Mouse (Mus musculus) C2C12 (cell line): ENCODE data around the gene Myo7a.

Experiments
- CTCF ChIP-seq: IDR thresholded peaks from one replicate; pipeline ENCODE4 v1.5.1; 2011; ENCODE audit not compliant: control insufficient read depth, insufficient read depth, insufficient read length
- MYOD1 ChIP-seq: IDR thresholded peaks from one replicate; pipeline ENCODE4 v1.6.1; 2011; ENCODE audit warnings: low read depth; ENCODE audit not compliant: control insufficient read depth, insufficient read length
- USF1 ChIP-seq: IDR thresholded peaks from one replicate; pipeline ENCODE4 v1.6.1; 2011; ENCODE audit warnings: low read depth, mild to moderate bottlenecking, control low read depth, moderate library complexity

GRCm38 (mm10) chr7:98145402-98145801, 26.1 kb upstream of the Myo7a start, which contains the start of gene Omp:
- TF ChIP-seq CTCF (no peak), USF1 (no peak), MYOD1 (no peak)
